25 mouse cellular contexts compared by ENCODE assay signal in the genomic region with DNA sequence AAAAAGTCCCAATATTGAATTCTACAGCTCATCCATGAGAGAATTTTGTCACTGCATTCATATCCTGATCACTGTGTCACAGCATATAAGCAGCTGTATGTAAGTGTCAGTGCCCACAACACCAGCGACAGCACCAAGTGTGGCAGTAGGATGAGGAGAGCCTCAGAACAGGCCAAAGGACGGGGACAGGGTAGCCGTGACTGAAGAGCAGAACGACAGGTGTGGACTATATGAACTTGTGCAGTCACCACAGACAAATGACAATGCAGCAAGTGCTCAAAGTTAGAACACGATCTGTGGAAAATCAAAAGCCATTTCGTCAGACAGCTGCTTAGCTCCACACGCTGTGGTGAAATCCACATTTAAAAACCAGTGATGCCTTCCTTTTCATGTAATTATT.
"Had no signal": no experiment of that assay in that cellular context is flagged by ENCODE, and none has a peak within 500 bp of the region (broad histone marks: within the 10 kb centered on the region; RNA-seq: fewer than 3 reads in every experiment).

No protein-coding gene starts in this region.

- H3K27me3 ChIP-seq: heart, embryonic 13.5 days; heart, embryonic 15.5 days; kidney, embryonic 15.5 days; limb, embryonic 12.5 days; limb, embryonic 15.5 days; liver, embryonic 12.5 days had no signal

- ATAC-seq: forebrain, postnatal 0 days; intestine, embryonic 16.5 days; liver, embryonic 12.5 days had no signal

- H3K27ac ChIP-seq: heart, adult 2 months; heart, embryonic 13.5 days; heart, embryonic 15.5 days; kidney, embryonic 15.5 days; kidney, postnatal 0 days; limb, embryonic 12.5 days; limb, embryonic 15.5 days; liver, embryonic 12.5 days; liver, embryonic 14.5 days had no signal

- H3K4me1 ChIP-seq: kidney, embryonic 15.5 days; limb, embryonic 15.5 days; liver, embryonic 12.5 days had no signal

- DNase-seq: forebrain, postnatal 0 days; gastrocnemius, postnatal 14 days; gastrocnemius, postnatal 36 days; heart, adult 11 months; heart, adult 2 months; heart, postnatal 14 days; heart, postnatal 36 days; kidney, adult 11 months; kidney, adult 2 months; kidney, adult 9 months; kidney, postnatal 14 days; kidney, postnatal 36 days; layer of hippocampus, adult 9-11 months; layer of hippocampus, postnatal 36 days; left cerebral cortex, postnatal 4 days had no signal

- H3K4me3 ChIP-seq: heart, adult 2 months; heart, embryonic 13.5 days; heart, embryonic 15.5 days; kidney, embryonic 15.5 days; limb, embryonic 12.5 days; limb, embryonic 15.5 days; liver, embryonic 12.5 days had no signal

- H3K36me3 ChIP-seq: heart, embryonic 13.5 days; heart, embryonic 15.5 days; kidney, embryonic 15.5 days; limb, embryonic 12.5 days; limb, embryonic 15.5 days; liver, embryonic 12.5 days had no signal

- H3K4me2 ChIP-seq: heart, embryonic 11.5 days; heart, embryonic 13.5 days; heart, embryonic 15.5 days; kidney, embryonic 15.5 days; limb, embryonic 12.5 days; limb, embryonic 15.5 days; liver, embryonic 12.5 days had no signal

- H3K9me3 ChIP-seq: heart, embryonic 13.5 days; heart, embryonic 15.5 days; kidney, embryonic 15.5 days; limb, embryonic 12.5 days; limb, embryonic 15.5 days; liver, embryonic 12.5 days had no signal

- H3K9ac ChIP-seq: forebrain, postnatal 0 days; heart, embryonic 13.5 days; heart, embryonic 15.5 days; kidney, embryonic 15.5 days; limb, embryonic 12.5 days; limb, embryonic 15.5 days; liver, embryonic 12.5 days; liver, embryonic 14.5 days had no signal
